ENCODE assay signal across 8 mouse cellular contexts in genomic region chr5:115203735-115204561, GRCm38 (mm10). TPM values are rescaled to one million over a fixed set of nuclear protein-coding genes. Genes with fewer than 3 reads are reported as not detected.
DNase-seq lines count a peak whose midpoint lies in the region; ATAC-seq and TF ChIP-seq lines count a peak whose summit lies in the region.

No protein-coding gene starts in this region.

- H3K9me3 ChIP-seq in hindbrain, embryonic 10.5 days: no peaks in the 10 kb centered on the region
- H3K9me3 ChIP-seq in liver, embryonic 11.5 days (ENCODE audit: control insufficient read depth, low read length): no peaks in the 10 kb centered on the region
- no peaks in the 10 kb centered on the region for H3K9me3 ChIP-seq in neural tube, embryonic 14.5 days (ENCODE audit: control insufficient read depth, low read length)

- peaks cover 34% of the 10 kb centered on the region for H3K4me1 ChIP-seq in hindbrain, embryonic 10.5 days (replicated peaks)
- H3K4me1 ChIP-seq in liver, embryonic 11.5 days (replicated peaks; ENCODE audit: control insufficient read depth, insufficient read depth, low read length): peaks cover 10% of the 10 kb centered on the region
- H3K4me1 ChIP-seq in neural tube, embryonic 14.5 days (ENCODE audit: control insufficient read depth, insufficient read depth, low read length): peaks cover 10% of the 10 kb centered on the region; the same call in 1 of the 2 replicates

- no peak for TF ChIP-seq CTCF in gastrocnemius, adult 2 months (IDR thresholded peaks at IDR 0.05)

- peak; percentile 58 for DNase-seq in gastrocnemius, adult 2 months
- no peak for DNase-seq in gastrocnemius, postnatal 14 days
- peak; percentile 45 for DNase-seq in hindbrain, embryonic 10.5 days (ENCODE audit: low spot score)
- no peak for DNase-seq in liver, embryonic 11.5 days (ENCODE audit: low spot score)
- DNase-seq in ovary, postnatal 36 days (ENCODE audit: low spot score): no peak
- DNase-seq in frontal cortex, adult 2 months (ENCODE audit: extremely low spot score in 1 of 2, low spot score in 1 of 2): no peak

- peak overlapping the region; percentile 79 for H3K27ac ChIP-seq in gastrocnemius, adult 2 months
- H3K27ac ChIP-seq in hindbrain, embryonic 10.5 days: peak overlapping the region; percentile 85
- no peak overlapping the region for H3K27ac ChIP-seq in liver, embryonic 11.5 days (ENCODE audit: low read depth, low read length)
- H3K27ac ChIP-seq in neural tube, embryonic 14.5 days (ENCODE audit: low read depth, low read length): peak overlapping the region; percentile 82

- H3K36me3 ChIP-seq in hindbrain, embryonic 10.5 days: no peaks in the 10 kb centered on the region
- H3K36me3 ChIP-seq in liver, embryonic 11.5 days (ENCODE audit: control insufficient read depth, insufficient read depth, low read length): no peaks in the 10 kb centered on the region
- no peaks in the 10 kb centered on the region for H3K36me3 ChIP-seq in neural tube, embryonic 14.5 days (ENCODE audit: control insufficient read depth, insufficient read depth, low read length)

- H3K4me3 ChIP-seq in gastrocnemius, adult 2 months: peak overlapping the region; percentile 68
- H3K4me3 ChIP-seq in hindbrain, embryonic 10.5 days: peak overlapping the region; percentile 46
- peak overlapping the region; percentile 33; the same call in 1 of the 2 replicates for H3K4me3 ChIP-seq in liver, embryonic 11.5 days (ENCODE audit: low read depth, low read length)
- peak overlapping the region; percentile 18; the same call in 1 of the 2 replicates for H3K4me3 ChIP-seq in neural tube, embryonic 14.5 days (ENCODE audit: low read depth, low read length)

- 0 out of 2 replicates have a peak, but pooled peaks have one; percentile 29 for ATAC-seq in common myeloid progenitor, adult 5-6 weeks (replicated peaks; ENCODE audit: low read depth, poor library complexity, severe bottlenecking)
- no peak for ATAC-seq in liver, embryonic 11.5 days (replicated peaks; ENCODE audit: low FRiP score)
- ATAC-seq in neural tube, embryonic 14.5 days (ENCODE audit: low read depth): peak; percentile 52; the same call in 1 of the 2 replicates

- 11% methylated on average over 23 of the region's 23 CpGs for WGBS in hindbrain, embryonic 10.5 days
- WGBS in liver, embryonic 11.5 days: 12% methylated on average over 23 of the region's 23 CpGs
- WGBS in neural tube, embryonic 14.5 days: 11% methylated on average over 23 of the region's 23 CpGs

- peak overlapping the region; percentile 37; the same call in 1 of the 2 replicates for H3K9ac ChIP-seq in liver, embryonic 11.5 days (ENCODE audit: low read depth, low read length)
- peak overlapping the region; percentile 12; the same call in 1 of the 2 replicates for H3K9ac ChIP-seq in neural tube, embryonic 14.5 days (replicated peaks; ENCODE audit: low read depth, low read length)

- H3K4me2 ChIP-seq in liver, embryonic 11.5 days: peak overlapping the region; percentile 63
- H3K4me2 ChIP-seq in neural tube, embryonic 14.5 days (ENCODE audit: low read depth, low read length): peak overlapping the region; percentile 47

- intact Hi-C loops in gastrocnemius, adult 2 months (cut with DNase I): no loop called here
- intact Hi-C loops in gastrocnemius, postnatal 14 days (cut with DNase I; ENCODE audit: low total_unique reads): no loop called here

- H3K27me3 ChIP-seq in hindbrain, embryonic 10.5 days (ENCODE audit: insufficient read depth, poor library complexity, severe bottlenecking): peaks cover 75% of the 10 kb centered on the region
- H3K27me3 ChIP-seq in liver, embryonic 11.5 days (replicated peaks; ENCODE audit: control insufficient read depth, insufficient read depth, low read length): peaks cover 26% of the 10 kb centered on the region
- H3K27me3 ChIP-seq in neural tube, embryonic 14.5 days (ENCODE audit: control insufficient read depth, insufficient read depth, low read length): no peaks in the 10 kb centered on the region

RNA-seq across cellular contexts. Expression of gene Cabp1, which starts 9.8 kb away (rescaled TPM):
- total RNA-seq in gastrocnemius, adult 2 months (2021): 1 to 10 TPM in 1 of 2 experiments, under 1 TPM in 1; 0.79 to 1.5 TPM
- 1 to 10 TPM; 1.2 to 1.3 TPM for total RNA-seq in gastrocnemius, postnatal 14 days (2021)
- total RNA-seq in common myeloid progenitor, adult 5-6 weeks (2017): not detected in 2 replicates
- 2.3 and 6.1 TPM in 2 replicates for polyA plus RNA-seq in hindbrain, embryonic 10.5 days (2016; fragmentation: Nextera tagmentation; extraction: Ambion mirVana)
- 0.89 and 1.4 TPM in 2 replicates for polyA plus RNA-seq in liver, embryonic 11.5 days (2014; fragmentation: Nextera tagmentation; extraction: Ambion mirVana)
- polyA plus RNA-seq in neural tube, embryonic 14.5 days (2014; fragmentation: Nextera tagmentation; extraction: Ambion mirVana): 28.1 and 30.3 TPM in 2 replicates
- polyA plus RNA-seq in frontal cortex, adult 2 months (2012; rRNA removed): 291 and 354 TPM in 2 replicates

RNA-seq across cellular contexts. Expression of gene Pop5, which starts 31.7 kb away (rescaled TPM):
- total RNA-seq in gastrocnemius, adult 2 months (2021): 10 to 100 TPM; 27.8 to 51.7 TPM
- 10 to 100 TPM; 24.0 to 25.4 TPM for total RNA-seq in gastrocnemius, postnatal 14 days (2021)
- total RNA-seq in common myeloid progenitor, adult 5-6 weeks (2017): 75.6 and 104 TPM in 2 replicates
- polyA plus RNA-seq in hindbrain, embryonic 10.5 days (2016; fragmentation: Nextera tagmentation; extraction: Ambion mirVana): 104 and 114 TPM in 2 replicates
- polyA plus RNA-seq in liver, embryonic 11.5 days (2014; fragmentation: Nextera tagmentation; extraction: Ambion mirVana): 171 and 181 TPM in 2 replicates
- 116 and 121 TPM in 2 replicates for polyA plus RNA-seq in neural tube, embryonic 14.5 days (2014; fragmentation: Nextera tagmentation; extraction: Ambion mirVana)
- 129 and 134 TPM in 2 replicates for polyA plus RNA-seq in frontal cortex, adult 2 months (2012; rRNA removed)

RNA-seq across cellular contexts. Expression of gene Mlec, which starts 46.0 kb away (rescaled TPM):
- total RNA-seq in gastrocnemius, adult 2 months (2021): 100 to 1,000 TPM; 138 to 200 TPM
- 100 to 1,000 TPM; 216 to 235 TPM for total RNA-seq in gastrocnemius, postnatal 14 days (2021)
- 186 and 210 TPM in 2 replicates for total RNA-seq in common myeloid progenitor, adult 5-6 weeks (2017)
- 59.5 and 71.1 TPM in 2 replicates for polyA plus RNA-seq in hindbrain, embryonic 10.5 days (2016; fragmentation: Nextera tagmentation; extraction: Ambion mirVana)
- 56.2 and 59.5 TPM in 2 replicates for polyA plus RNA-seq in liver, embryonic 11.5 days (2014; fragmentation: Nextera tagmentation; extraction: Ambion mirVana)
- 23.9 and 26.2 TPM in 2 replicates for polyA plus RNA-seq in neural tube, embryonic 14.5 days (2014; fragmentation: Nextera tagmentation; extraction: Ambion mirVana)
- 66.5 and 67.1 TPM in 2 replicates for polyA plus RNA-seq in frontal cortex, adult 2 months (2012; rRNA removed)

Comparison
In these comparisons a context has a peak if more than half of its experiments do, and no peak if none do; other contexts are left out.
1. DNase-seq: peak in gastrocnemius, adult 2 months (single experiment) and hindbrain, embryonic 10.5 days (single experiment); none in gastrocnemius, postnatal 14 days (single experiment), liver, embryonic 11.5 days (single experiment), ovary, postnatal 36 days (single experiment) and frontal cortex, adult 2 months (0 of 2).
2. H3K4me3 ChIP-seq: peak in every context shown above with its lines; median percentile 68 in gastrocnemius, adult 2 months; 46 in hindbrain, embryonic 10.5 days; 33 in liver, embryonic 11.5 days; 18 in neural tube, embryonic 14.5 days.